Mouse (Mus musculus) embryonic facial prominence, embryonic 11.5 days (tissue): ENCODE results near the gene Foxc2. TPM values are rescaled to one million over a fixed set of nuclear protein-coding genes. Genes with fewer than 3 reads are reported as not detected.

ENCODE experiments used
- ATAC-seq: fragments of 200-750 bp; cut with Nextera tagmentation; replicated peaks from 2 replicates; pipeline ENCODE4 v1.8.0; 2017; ENCODE audit warnings: low read depth; ENCODE audit not compliant: insufficient number of reproducible peaks, low FRiP score, low TSS enrichment
- DNase-seq: peaks from one replicate; pipeline ENCODE4 v3.0.0-alpha.2; 2015; ENCODE audit warnings: low spot score
- H3K27ac ChIP-seq: fragments of 300-500 bp; sonication (generic); replicated peaks from 2 replicates; pipeline ENCODE4 v1.5.1; 2014; ENCODE audit warnings: mild to moderate bottlenecking, low read depth, low read length, control low read depth
- H3K27me3 ChIP-seq: fragments of 300-500 bp; sonication (generic); 2 replicates; pipeline ENCODE4 v1.6.1; 2014; ENCODE audit warnings: mild to moderate bottlenecking, low read length, moderate library complexity, mixed read lengths; ENCODE audit not compliant: control insufficient read depth, insufficient read depth
- H3K36me3 ChIP-seq: fragments of 300-500 bp; sonication (generic); replicated peaks from 2 replicates; pipeline ENCODE4 v1.6.1; 2014; ENCODE audit warnings: low read depth, mild to moderate bottlenecking, low read length, moderate library complexity, mixed read lengths; ENCODE audit not compliant: control insufficient read depth, insufficient read depth
- H3K4me1 ChIP-seq: fragments of 300-500 bp; sonication (generic); 2 replicates; pipeline ENCODE4 v1.6.1; 2014; ENCODE audit warnings: low read length, mixed read lengths; ENCODE audit not compliant: control insufficient read depth, insufficient read depth
- H3K4me2 ChIP-seq: fragments of 300-500 bp; sonication (generic); 2 replicates; pipeline ENCODE4 v1.6.1; 2014; ENCODE audit warnings: low read depth, mild to moderate bottlenecking, control low read depth, low read length, moderate library complexity
- H3K4me3 ChIP-seq: fragments of 300-500 bp; sonication (generic); 2 replicates; pipeline ENCODE4 v1.5.1; 2014; ENCODE audit warnings: low read depth, low read length, control low read depth
- H3K9ac ChIP-seq: fragments of 300-500 bp; sonication (generic); replicated peaks from 2 replicates; pipeline ENCODE4 v1.6.1; 2014; ENCODE audit warnings: mild to moderate bottlenecking, control low read depth, low read length
- H3K9me3 ChIP-seq: fragments of 300-500 bp; sonication (generic); replicated peaks from 2 replicates; pipeline ENCODE4 v1.6.1; 2016; ENCODE audit warnings: mild to moderate bottlenecking, low read length, inconsistent platforms, mixed read lengths; ENCODE audit not compliant: control insufficient read depth
- WGBS: fragments of 180-500 bp; shearing (Covaris S2); extraction: QIAGEN DNeasy Blood & Tissue Kit; methylation state at CpG from one replicate; pipeline ENCODE4 v1.1.7; 2014; 5-methylcytosine and 5-hydroxymethylcytosine counted together
- polyA plus RNA-seq: library from polyadenylated mRNA; unstranded; fragments of >200 nt; fragmentation: Nextera tagmentation; extraction: Ambion mirVana; gene quantifications from 2 replicates; pipeline ENCODE4 v1.2.1, GENCODE M21; 2014

Foxc2 gene
- polyA plus RNA-seq, 1 experiment from 2014 or later: 15.1 TPM

GRCm38 (mm10) chr8:121148573-121149083, 32.7 kb downstream of the Foxc2 start:
- Histone ChIP-seq H3K27me3 (no peaks in the 10 kb centered on the region), H3K27ac (no peak overlapping the region), H3K36me3 (no peaks in the 10 kb centered on the region), H3K4me1 (no peaks in the 10 kb centered on the region), H3K9ac (no peak overlapping the region), H3K4me2 (no peak overlapping the region), H3K4me3 (no peak overlapping the region), H3K9me3 (no peaks in the 10 kb centered on the region)
- ATAC-seq: no peak
- WGBS: 41% methylated on average over 8 of the region's 8 CpGs
- no peak for DNase-seq

- Histone ChIP-seq H3K9me3 (no peaks in the 10 kb centered on the region), H3K36me3 (no peaks in the 10 kb centered on the region), H3K27ac (no peak overlapping the region), H3K4me2 (no peak overlapping the region), H3K9ac (no peak overlapping the region), H3K4me3 (no peak overlapping the region), H3K4me1 (no peaks in the 10 kb centered on the region), H3K27me3 (no peaks in the 10 kb centered on the region)
- 63% methylated on average over 12 of the region's 12 CpGs for WGBS
- no peak for ATAC-seq
- DNase-seq: no peak
These were observed 36.4 kb downstream of the Foxc2 start for GRCm38 (mm10) chr8:121152394-121152793.

- ATAC-seq (no peak), DNase-seq (no peak)
- WGBS: 88% methylated on average over 7 of the region's 7 CpGs
- no peak overlapping the region for H3K4me2 ChIP-seq
- no peaks in the 10 kb centered on the region for H3K4me1 ChIP-seq
- no peaks in the 10 kb centered on the region for H3K9me3 ChIP-seq
- no peaks in the 10 kb centered on the region for H3K27me3 ChIP-seq
- no peaks in the 10 kb centered on the region for H3K36me3 ChIP-seq
- no peak overlapping the region for H3K27ac ChIP-seq
- H3K9ac ChIP-seq: no peak overlapping the region
- no peak overlapping the region for H3K4me3 ChIP-seq
These were observed 41.1 kb downstream of the Foxc2 start for GRCm38 (mm10) chr8:121156990-121157491.

GRCm38 (mm10) chr8:121158812-121159211, 42.8 kb downstream of the Foxc2 start:
- Histone ChIP-seq H3K27me3 (no peaks in the 10 kb centered on the region), H3K27ac (no peak overlapping the region), H3K9ac (no peak overlapping the region), H3K4me3 (no peak overlapping the region), H3K4me1 (no peaks in the 10 kb centered on the region), H3K9me3 (no peaks in the 10 kb centered on the region), H3K36me3 (no peaks in the 10 kb centered on the region), H3K4me2 (no peak overlapping the region)
- 76% methylated on average over 13 of the region's 13 CpGs for WGBS
- ATAC-seq (no peak), DNase-seq (no peak)

- ATAC-seq: no peak
- 90% methylated on average over 5 of the region's 5 CpGs for WGBS
- no peaks in the 10 kb centered on the region for H3K36me3 ChIP-seq
These were observed 45.5 kb downstream of the Foxc2 start for GRCm38 (mm10) chr8:121161437-121161836.

GRCm38 (mm10) chr8:121162413-121162812, 46.4 kb downstream of the Foxc2 start:
- 70% methylated on average over 4 of the region's 4 CpGs for WGBS
- Histone ChIP-seq H3K4me2 (no peak overlapping the region), H3K9me3 (no peaks in the 10 kb centered on the region), H3K4me1 (no peaks in the 10 kb centered on the region), H3K4me3 (no peak overlapping the region), H3K27me3 (no peaks in the 10 kb centered on the region), H3K27ac (no peak overlapping the region), H3K36me3 (no peaks in the 10 kb centered on the region), H3K9ac (no peak overlapping the region)
- DNase-seq: no peak
- ATAC-seq: no peak

More at GRCm38 (mm10) chr8:121161437-121161836, 45.5 kb downstream of the Foxc2 start:
- no peak overlapping the region for H3K4me2 ChIP-seq
- no peaks in the 10 kb centered on the region for H3K4me1 ChIP-seq
- H3K9ac ChIP-seq: no peak overlapping the region
- no peak for DNase-seq
- no peaks in the 10 kb centered on the region for H3K9me3 ChIP-seq
- H3K4me3 ChIP-seq: no peak overlapping the region
- H3K27me3 ChIP-seq: no peaks in the 10 kb centered on the region
- no peak overlapping the region for H3K27ac ChIP-seq

- Histone ChIP-seq H3K4me3 (no peak overlapping the region), H3K4me2 (no peak overlapping the region), H3K27me3 (no peaks in the 10 kb centered on the region), H3K9ac (no peak overlapping the region), H3K4me1 (no peaks in the 10 kb centered on the region), H3K9me3 (no peaks in the 10 kb centered on the region), H3K36me3 (no peaks in the 10 kb centered on the region), H3K27ac (no peak overlapping the region)
- 80% methylated on average over 11 of the region's 11 CpGs for WGBS
- ATAC-seq (no peak), DNase-seq (no peak)
These were observed 47.1 kb downstream of the Foxc2 start for GRCm38 (mm10) chr8:121162906-121163695.

GRCm38 (mm10) chr8:121164017-121164469, 48.1 kb downstream of the Foxc2 start:
- no peaks in the 10 kb centered on the region for H3K9me3 ChIP-seq
- no peaks in the 10 kb centered on the region for H3K4me1 ChIP-seq
- H3K4me2 ChIP-seq: no peak overlapping the region
- no peak overlapping the region for H3K27ac ChIP-seq
- H3K36me3 ChIP-seq: no peaks in the 10 kb centered on the region
- no peak overlapping the region for H3K4me3 ChIP-seq
- H3K27me3 ChIP-seq: no peaks in the 10 kb centered on the region
- H3K9ac ChIP-seq: no peak overlapping the region
- WGBS: 55% methylated on average over 8 of the region's 8 CpGs
- no peak for DNase-seq
- no peak for ATAC-seq
